Mouse (Mus musculus) adrenal gland, adult (tissue): ENCODE data around the gene F3.

ENCODE experiments used
- DNase-seq, 2 experiments: peaks; one replicate each; pipeline ENCODE4 v3.0.0; 2022 to 2023; ENCODE audit warnings: low spot score in 1 of 2; ENCODE audit not compliant: inconsistent age in 2 of 2

Gene F3

GRCm38 (mm10) chr3:121706087-121706486 is 17.2 kb upstream of the F3 start:
- DNase-seq: peak in 1 of 2 experiments; percentile 81

- peak in 1 of 2 experiments; percentile 43 for DNase-seq
These were observed 16.2 kb upstream of the F3 start for GRCm38 (mm10) chr3:121707106-121707505.

GRCm38 (mm10) chr3:121710894-121711531 is 12.3 kb upstream of the F3 start:
- DNase-seq: no peak

- no peak for DNase-seq
These were observed 11.1 kb upstream of the F3 start for GRCm38 (mm10) chr3:121712222-121712621.

GRCm38 (mm10) chr3:121713151-121713701 is 10.1 kb upstream of the F3 start:
- peak; percentile 56 to 78 for DNase-seq

- DNase-seq: no peak
These were observed 9.5 kb upstream of the F3 start for GRCm38 (mm10) chr3:121713816-121714215.

- no peak for DNase-seq
These were observed 8.9 kb upstream of the F3 start for GRCm38 (mm10) chr3:121714461-121714860.

GRCm38 (mm10) chr3:121715336-121715735 is 8.0 kb upstream of the F3 start:
- no peak for DNase-seq

- DNase-seq: no peak
These were observed 7.4 kb upstream of the F3 start for GRCm38 (mm10) chr3:121715741-121716459.

- DNase-seq: no peak
These were observed 6.9 kb upstream of the F3 start for GRCm38 (mm10) chr3:121716480-121716879.

- DNase-seq: no peak
These were observed 4.7 kb upstream of the F3 start for GRCm38 (mm10) chr3:121718679-121719078.

- no peak for DNase-seq
These were observed 3.6 kb upstream of the F3 start for GRCm38 (mm10) chr3:121719701-121720100.

GRCm38 (mm10) chr3:121720801-121721690 is 2.3 kb upstream of the F3 start:
- DNase-seq: peak in 1 of 2 experiments; percentile 57

- peak in 1 of 2 experiments; percentile 38 for DNase-seq
These were observed 1.7 kb upstream of the F3 start for GRCm38 (mm10) chr3:121721691-121722070.

- peak in 1 of 2 experiments; percentile 60 for DNase-seq
These were observed 709 bp downstream of the F3 start for GRCm38 (mm10) chr3:121723968-121724524.

- no peak for DNase-seq
These were observed 1.2 kb downstream of the F3 start for GRCm38 (mm10) chr3:121724553-121724952.

- DNase-seq: no peak
These were observed 2.3 kb downstream of the F3 start for GRCm38 (mm10) chr3:121725651-121726050.

GRCm38 (mm10) chr3:121729678-121730077 is 6.3 kb downstream of the F3 start:
- no peak for DNase-seq

- DNase-seq: no peak
These were observed 12.2 kb downstream of the F3 start for GRCm38 (mm10) chr3:121735542-121735941.

- DNase-seq: peak; percentile 84 to 95
These were observed 12.8 kb downstream of the F3 start for GRCm38 (mm10) chr3:121736025-121736744.
